Mouse (Mus musculus) CD4-positive, CD25-positive, alpha-beta regulatory T cell (primary cell): Measurements from ENCODE around the gene Nkapl. TPM values are rescaled to one million over a fixed set of nuclear protein-coding genes. Genes with fewer than 3 reads are reported as not detected.

Experiments
- polyA plus RNA-seq: library from polyadenylated mRNA; unstranded; fragments of 100-300 nt; shearing (Covaris generic); gene quantifications from one replicate; pipeline ENCODE4 v1.2.1, GENCODE M21; 2017

Nkapl gene
- polyA plus RNA-seq = not detected

GRCm38 (mm10) chr13:21468061-21469019, at the start of gene Nkapl:
Gene Nkapl, minus strand, starts transcription at chr13:21468509.

GRCm38 (mm10) chr13:21501182-21501581, 32.9 kb upstream of the Nkapl start, which contains the start of gene Gm11273:
Gene Gm11273, minus strand, starts transcription at chr13:21501418.

GRCm38 (mm10) chr13:21495080-21495479, 26.8 kb upstream of the Nkapl start, which contains the start of gene AK157302:
Gene AK157302, plus strand, starts transcription at chr13:21495223.

GRCm38 (mm10) chr13:21478759-21479670, 10.7 kb upstream of the Nkapl start, which contains the start of the genes Zkscan4 and Gm10065:
Gene Zkscan4, plus strand, starts transcription at chr13:21478907.
Gene Gm10065, minus strand, starts transcription at chr13:21479441.

GRCm38 (mm10) chr13:21453449-21453848, 14.9 kb downstream of the Nkapl start, which contains the start of gene Zscan26:
Gene Zscan26, minus strand, starts transcription at chr13:21453730.

GRCm38 (mm10) chr13:21440503-21441206, 27.7 kb downstream of the Nkapl start, which contains the start of gene Pgbd1:
Gene Pgbd1, minus strand, starts transcription at chr13:21441058.

Other genes starting within 250 kb of the Nkapl start
- gene Gpx5, start 175.8 kb downstream of the Nkapl start, polyA plus RNA-seq = not detected
- not detected for gene Gpx6, start 156.4 kb downstream of the Nkapl start, polyA plus RNA-seq
- gene Olfr1367, start 121.6 kb downstream of the Nkapl start, polyA plus RNA-seq = not detected
- 11.1 TPM for gene Zscan12, start 105.7 kb downstream of the Nkapl start, polyA plus RNA-seq
- gene Zkscan3, start 65.8 kb downstream of the Nkapl start, polyA plus RNA-seq = 65.3 TPM
- gene Pgbd1, start 27.5 kb downstream of the Nkapl start, polyA plus RNA-seq = 0.51 TPM
- 7.3 TPM for gene Zscan26, start 14.8 kb downstream of the Nkapl start, polyA plus RNA-seq
- 0.13 TPM for gene Zkscan4, start 10.4 kb upstream of the Nkapl start, polyA plus RNA-seq
- gene Gm10065, start 10.9 kb upstream of the Nkapl start, polyA plus RNA-seq = not detected
- gene AK157302, start 26.7 kb upstream of the Nkapl start, polyA plus RNA-seq = not detected
- gene Gm11273, start 32.9 kb upstream of the Nkapl start, polyA plus RNA-seq = 8.7 TPM
- 7.3 TPM for gene Zkscan8, start 62.6 kb upstream of the Nkapl start, polyA plus RNA-seq
- not detected for gene Olfr1366, start 74.3 kb upstream of the Nkapl start, polyA plus RNA-seq
- not detected for gene Olfr1535, start 91.4 kb upstream of the Nkapl start, polyA plus RNA-seq
- not detected for gene Olfr1364, start 113.2 kb upstream of the Nkapl start, polyA plus RNA-seq
- gene Olfr1362, start 145.5 kb upstream of the Nkapl start, polyA plus RNA-seq = not detected
- gene Olfr11, start 174.0 kb upstream of the Nkapl start, polyA plus RNA-seq = not detected
- not detected for gene Olfr1361, start 194.9 kb upstream of the Nkapl start, polyA plus RNA-seq
- gene Olfr1360, start 208.9 kb upstream of the Nkapl start, polyA plus RNA-seq = not detected
- not detected for gene Olfr1359, start 229.6 kb upstream of the Nkapl start, polyA plus RNA-seq
- gene Hist1h2bl, start 247.6 kb upstream of the Nkapl start, polyA plus RNA-seq = 2.4 TPM
- 14.3 TPM for gene Hist1h2ai, start 247.9 kb upstream of the Nkapl start, polyA plus RNA-seq
- gene Hist1h3h, start 249.2 kb upstream of the Nkapl start, polyA plus RNA-seq = not detected